Mouse (Mus musculus) T-cell, adult 66 days (primary cell): Measurements from ENCODE around the gene Usp21. TPM values are rescaled to one million over a fixed set of nuclear protein-coding genes. Genes with fewer than 3 reads are reported as not detected.

Source experiments
- total RNA-seq, 2 experiments: library from RNA; stranded (reverse); gene quantifications; 3 replicates in 1 of 2; 4 replicates in 1 of 2; pipeline ENCODE4 v1.2.4; 2023

The Usp21 gene
- total RNA-seq: 10 to 100 TPM; 53.0 to 56.2 TPM

GRCm38 (mm10) chr1:171287136-171288081 is at the start of gene Usp21:
Usp21 (minus strand) TSS chr1:171287991.

GRCm38 (mm10) chr1:171328839-171329432 is 41.1 kb upstream of the Usp21 start, which contains the start of gene Dedd:
Dedd (plus strand) TSS chr1:171329145.

GRCm38 (mm10) chr1:171294298-171295062 is 6.7 kb upstream of the Usp21 start, which contains the start of gene Ufc1:
Ufc1 (minus strand) TSS chr1:171295024.

DNA sequence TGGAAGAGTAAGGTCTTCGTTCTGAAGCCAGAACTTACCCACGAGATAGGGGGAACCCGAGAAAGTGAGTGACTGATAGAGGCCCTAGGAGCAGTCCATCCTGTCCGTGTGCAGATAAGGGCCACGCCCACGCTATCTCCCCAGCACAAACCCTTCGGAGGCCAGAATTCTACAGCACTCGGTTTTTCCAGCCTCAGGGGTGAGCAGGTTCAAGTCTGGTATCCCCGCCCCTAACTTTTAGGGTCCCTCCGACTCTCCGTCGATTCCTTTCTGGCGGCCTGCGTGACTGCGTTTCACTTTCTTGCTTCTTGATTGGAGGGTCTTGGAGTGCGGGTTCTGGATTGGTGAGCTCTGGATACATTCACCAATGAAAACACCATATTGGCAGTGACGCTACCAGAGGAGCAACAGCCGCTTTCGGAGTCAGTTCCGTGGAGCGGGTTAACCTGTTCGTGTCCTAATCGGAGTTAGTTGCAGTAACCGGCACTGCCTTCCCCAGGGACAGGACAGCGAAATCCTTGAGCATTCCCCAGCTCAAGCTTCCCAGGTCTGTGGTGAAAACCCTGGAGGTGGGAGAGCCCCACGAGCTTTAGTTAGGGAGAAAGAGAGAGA is 6.8 kb downstream of the Usp21 start, which contains the start of gene Ppox:
Ppox (minus strand) TSS at position 271 of the 612 bp plus-strand sequence.

GRCm38 (mm10) chr1:171269848-171270572 is 17.8 kb downstream of the Usp21 start, which contains the start of gene B4galt3:
B4galt3 (plus strand) TSS chr1:171270328.

DNA sequence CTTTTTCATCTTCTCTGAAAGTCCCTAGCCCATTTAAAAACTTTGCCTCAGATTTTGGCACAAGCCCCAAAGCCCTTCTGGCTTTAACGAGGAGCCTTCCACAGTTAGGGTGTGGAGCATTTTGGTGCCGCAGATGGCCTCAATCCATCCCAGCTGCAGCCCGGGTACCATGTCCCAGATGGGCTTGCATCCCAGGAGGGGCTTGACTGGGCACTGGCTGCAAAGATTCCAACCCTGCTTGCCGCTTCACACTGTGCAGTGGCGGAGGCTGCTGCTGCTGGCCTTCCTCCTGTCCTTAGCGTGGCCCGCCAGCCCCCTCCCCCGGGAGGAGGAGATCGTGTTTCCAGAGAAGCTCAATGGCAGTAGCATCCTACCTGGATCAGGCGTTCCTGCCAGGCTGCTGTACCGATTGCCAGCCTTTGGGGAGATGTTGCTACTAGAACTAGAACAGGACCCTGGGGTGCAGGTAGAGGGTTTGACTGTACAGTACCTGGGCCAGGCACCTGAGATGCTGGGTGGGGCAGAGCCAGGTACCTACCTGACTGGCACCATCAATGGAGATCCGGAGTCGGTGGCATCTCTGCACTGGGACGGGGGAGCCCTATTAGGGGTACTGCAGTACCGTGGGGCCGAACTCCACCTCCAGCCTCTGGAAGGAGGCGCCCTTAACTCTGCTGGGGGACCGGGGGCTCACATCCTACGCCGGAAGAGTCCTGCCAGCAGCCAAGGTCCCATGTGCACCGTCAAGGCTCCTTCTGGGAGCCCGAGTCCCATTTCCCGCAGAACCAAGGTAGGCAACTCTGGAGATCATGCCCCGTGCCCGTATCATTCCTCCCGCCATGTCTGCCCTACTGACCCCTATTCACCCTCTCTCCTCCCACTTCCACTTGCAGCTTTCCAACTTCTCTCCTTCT is 36.9 kb downstream of the Usp21 start, which contains the start of gene Ndufs2:
Ndufs2 (minus strand) TSS at position 709 of the 914 bp plus-strand sequence.

DNA sequence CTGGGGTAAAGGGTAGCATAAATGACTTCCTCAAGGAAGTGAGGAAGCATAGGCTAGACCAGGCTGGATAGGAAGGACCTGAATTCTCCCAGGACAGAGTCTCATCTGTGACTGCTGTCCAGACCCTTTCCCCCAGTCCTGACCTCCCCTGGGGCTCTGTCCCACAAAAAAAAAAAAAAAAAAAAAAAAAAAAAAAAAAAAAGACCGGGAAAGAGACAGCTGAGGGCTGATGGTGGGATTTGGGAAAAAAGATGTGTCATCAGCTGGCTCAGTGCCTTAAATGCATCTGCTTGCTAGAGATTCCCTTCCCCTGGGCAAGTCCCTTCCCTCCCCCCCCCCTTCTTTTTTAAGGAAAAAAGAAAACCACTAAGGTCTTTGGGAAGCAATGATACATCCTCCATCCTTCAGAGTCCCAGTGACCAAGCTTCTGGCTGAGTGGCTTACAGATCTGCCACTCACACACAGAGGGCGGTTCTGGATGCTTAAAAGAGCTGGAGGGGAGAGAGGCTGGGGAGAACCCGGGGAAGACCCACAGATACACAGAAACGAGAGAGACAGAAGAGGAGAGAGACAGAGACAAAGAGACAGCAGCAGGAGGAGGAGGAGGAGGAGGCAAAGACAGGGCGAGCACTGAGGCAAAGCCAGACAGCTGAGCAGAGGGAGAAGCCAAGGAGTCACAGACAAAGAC is 37.7 kb downstream of the Usp21 start, which contains the start of gene Adamts4:
Adamts4 (plus strand) TSS at position 509 of the 688 bp plus-strand sequence.

GRCm38 (mm10) chr1:171234126-171234525 is 53.7 kb downstream of the Usp21 start, which contains the start of gene Fcer1g:
Fcer1g (minus strand) TSS chr1:171234365.

Other genes starting within 250 kb of the Usp21 start
- gene Fcgr3, start 223.1 kb downstream of the Usp21 start, total RNA-seq: 1 to 10 TPM; 1.6 to 2.6 TPM
- gene Cfap126, start 174.1 kb downstream of the Usp21 start, total RNA-seq: not detected
- gene Sdhc, start 137.4 kb downstream of the Usp21 start, total RNA-seq: 100 to 1,000 TPM; 106 to 111 TPM
- gene Mpz, start 137.3 kb downstream of the Usp21 start, total RNA-seq: not detected
- gene Pcp4l1, start 91.7 kb downstream of the Usp21 start, total RNA-seq: not detected
- not detected for gene Nr1i3, start 74.0 kb downstream of the Usp21 start, total RNA-seq
- 10 to 100 TPM; 25.7 to 28.9 TPM for gene Tomm40l, start 65.5 kb downstream of the Usp21 start, total RNA-seq
- not detected for gene Apoa2, start 62.9 kb downstream of the Usp21 start, total RNA-seq
- gene Fcer1g, start 53.6 kb downstream of the Usp21 start, total RNA-seq: 1 to 10 TPM; 7.7 to 8.1 TPM
- gene Adamts4, start 37.6 kb downstream of the Usp21 start, total RNA-seq: under 1 TPM in 1 of 2 experiments, not detected in 1; 0.12 TPM
- gene Ndufs2, start 36.6 kb downstream of the Usp21 start, total RNA-seq: 100 to 1,000 TPM; 121 to 130 TPM
- gene B4galt3, start 17.7 kb downstream of the Usp21 start, total RNA-seq: 10 to 100 TPM; 79.2 to 92.2 TPM
- gene Ppox, start 6.8 kb downstream of the Usp21 start, total RNA-seq: 10 to 100 TPM; 51.6 to 65.3 TPM
- gene Ufc1, start 7.0 kb upstream of the Usp21 start, total RNA-seq: 10 to 100 TPM; 48.0 to 48.5 TPM
- 10 to 100 TPM; 32.7 to 39.0 TPM for gene Dedd, start 41.2 kb upstream of the Usp21 start, total RNA-seq
- 10 to 100 TPM; 23.7 to 25.1 TPM for gene Nit1, start 57.7 kb upstream of the Usp21 start, total RNA-seq
- gene Pfdn2, start 57.7 kb upstream of the Usp21 start, total RNA-seq: 10 to 100 TPM; 66.7 to 68.1 TPM
- gene Klhdc9, start 72.8 kb upstream of the Usp21 start, total RNA-seq: under 1 TPM; 0.36 to 0.47 TPM
- gene Nectin4, start 82.1 kb upstream of the Usp21 start, total RNA-seq: not detected
- 100 to 1,000 TPM; 224 to 247 TPM for gene Arhgap30, start 101.0 kb upstream of the Usp21 start, total RNA-seq
- gene Usf1, start 123.3 kb upstream of the Usp21 start, total RNA-seq: 100 to 1,000 TPM in 1 of 2 experiments, 10 to 100 TPM in 1; 99.1 to 103 TPM
- gene Tstd1, start 130.9 kb upstream of the Usp21 start, total RNA-seq: 1 to 10 TPM; 6.0 to 8.0 TPM
- under 1 TPM in 1 of 2 experiments, not detected in 1; 0.92 TPM for gene F11r, start 149.5 kb upstream of the Usp21 start, total RNA-seq
- gene Alyref2, start 215.5 kb upstream of the Usp21 start, total RNA-seq: 1 to 10 TPM; 6.1 to 6.6 TPM
- gene Itln1, start 247.3 kb upstream of the Usp21 start, total RNA-seq: not detected